Mouse (Mus musculus): ENCODE results near the gene C8g.

GRCm38 (mm10) chr2:25505860-25506259 lies 4.3 kb upstream of the C8g start:
- no peak for TF ChIP-seq GATA1 (IDR thresholded peaks at IDR 0.05; ENCODE audit: low read length)
- no peak for TF ChIP-seq TAL1 (IDR thresholded peaks at IDR 0.05; ENCODE audit: low read length)

Data from erythroblast, embryonic 14.5 days (primary cell).